ENCODE assay signal across 8 mouse cellular contexts in the genomic region with DNA sequence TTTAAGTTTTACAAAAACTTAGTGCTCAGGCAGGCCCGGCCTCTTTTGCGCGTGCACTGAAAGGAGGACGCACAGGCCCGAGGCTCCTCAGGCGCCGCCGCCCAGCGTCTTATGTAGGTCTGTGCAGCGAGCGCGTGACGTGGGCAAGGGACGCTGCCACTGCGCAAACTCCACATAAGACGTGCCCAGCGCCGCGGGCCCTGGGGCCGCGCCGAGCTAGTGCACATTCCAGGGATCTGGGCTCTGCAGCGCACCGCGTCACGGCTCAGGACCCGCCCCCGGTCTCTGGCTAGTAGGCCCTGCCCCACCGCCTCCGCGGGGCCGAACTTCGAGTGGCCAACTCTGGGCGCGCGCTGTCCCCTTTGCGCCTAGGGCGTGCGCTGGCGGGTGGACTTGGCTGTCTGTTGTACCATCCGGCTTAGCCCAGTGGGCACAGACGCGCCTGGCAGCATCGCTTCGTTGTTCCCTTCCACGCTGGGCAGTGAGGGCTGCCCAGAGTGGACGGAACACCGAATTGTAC. TPM values are rescaled to one million over a fixed set of nuclear protein-coding genes. Genes with fewer than 3 reads are reported as not detected.
A peak's percentile ranks its signal among the peaks of the same experiment; 100 is the strongest.
DNase-seq lines count a peak whose midpoint lies in the region; ATAC-seq and TF ChIP-seq lines count a peak whose summit lies in the region.

No protein-coding gene starts in this region.

- H3K27me3 ChIP-seq in kidney, embryonic 14.5 days (ENCODE audit: control insufficient read depth, insufficient read depth, low read length), result no peaks in the 10 kb centered on the region

- H3K36me3 ChIP-seq in kidney, embryonic 14.5 days (ENCODE audit: control insufficient read depth, insufficient read depth, low read length), result peaks cover 27% of the 10 kb centered on the region

- TF ChIP-seq CTCF in bone marrow macrophage, adult 2 months (IDR thresholded peaks at IDR 0.05; ENCODE audit: low read depth, low read length), result no peak
- TF ChIP-seq CTCF in embryonic fibroblast, embryonic 13.5 days (IDR thresholded peaks at IDR 0.05; ENCODE audit: borderline replicate concordance, insufficient read depth, low read length), result no peak

- H3K4me2 ChIP-seq in kidney, embryonic 14.5 days (replicated peaks; ENCODE audit: low read depth, low read length), result peak overlapping the region; percentile 86

- DNase-seq in A20 (ENCODE audit: low read depth, low spot score) (peak; percentile 96), liver (peak; percentile 93)
- peak; percentile 99 to 100 for DNase-seq in heart, adult 9 months (ENCODE audit: low spot score in 2 of 2)
- peak; percentile 92 to 94 for DNase-seq in spleen, postnatal 4 days (ENCODE audit: low spot score in 2 of 2)

- H3K9ac ChIP-seq in kidney, embryonic 14.5 days (ENCODE audit: low read depth, low read length), result peak overlapping the region; percentile 100

- peaks cover 26% of the 10 kb centered on the region for H3K4me1 ChIP-seq in bone marrow macrophage, adult 2 months (ENCODE audit: control insufficient read depth, insufficient read depth, low read length)
- peaks cover 6% of the 10 kb centered on the region for H3K4me1 ChIP-seq in embryonic fibroblast, embryonic 13.5 days (ENCODE audit: control insufficient read depth, insufficient read depth, low read length)
- H3K4me1 ChIP-seq in kidney, embryonic 14.5 days (ENCODE audit: control insufficient read depth, insufficient read depth, low read length), result peaks cover 31% of the 10 kb centered on the region

- H3K4me3 ChIP-seq in bone marrow macrophage, adult 2 months (ENCODE audit: insufficient read depth, low read length), result peak overlapping the region; percentile 78
- H3K4me3 ChIP-seq in embryonic fibroblast, embryonic 13.5 days (ENCODE audit: insufficient read depth, low read length), result peak overlapping the region; percentile 41
- H3K4me3 ChIP-seq in kidney, embryonic 14.5 days (ENCODE audit: low read length), result peak overlapping the region; percentile 100

- peak; percentile 92 for ATAC-seq in kidney, embryonic 14.5 days (ENCODE audit: low FRiP score, low TSS enrichment)
- ATAC-seq in monocyte, adult 5-6 weeks (replicated peaks; ENCODE audit: insufficient number of reproducible peaks, low FRiP score, low TSS enrichment, poor library complexity, severe bottlenecking), result peak; percentile 62

- H3K27ac ChIP-seq in bone marrow macrophage, adult 2 months (ENCODE audit: insufficient read depth, low read depth, low read length), result peak overlapping the region; percentile 98
- peak overlapping the region; percentile 99 for H3K27ac ChIP-seq in embryonic fibroblast, embryonic 13.5 days (ENCODE audit: insufficient read depth, low read length)
- H3K27ac ChIP-seq in kidney, embryonic 14.5 days (ENCODE audit: low read depth, low read length), result peak overlapping the region; percentile 99

- under 1% methylated on average over 48 of the region's 48 CpGs for WGBS in kidney, embryonic 14.5 days

- no peaks in the 10 kb centered on the region for H3K9me3 ChIP-seq in kidney, embryonic 14.5 days (ENCODE audit: control insufficient read depth, low read length)

- TF ChIP-seq POLR2A in bone marrow macrophage, adult 2 months (IDR thresholded peaks at IDR 0.05; ENCODE audit: borderline replicate concordance, low read depth, low read length), result peak; percentile 54; the same call in 1 of the 2 replicates
- peak; percentile 86 for TF ChIP-seq POLR2A in embryonic fibroblast, embryonic 13.5 days (IDR thresholded peaks at IDR 0.05; ENCODE audit: low read depth, low read length)

RNA-seq across cellular contexts. Expression of gene Irf2bp2, which starts 0.8 kb away (rescaled TPM):
- 163 and 167 TPM in 2 replicates for polyA plus RNA-seq in bone marrow macrophage, adult 2 months (2012; ENCODE audit: insufficient read depth, insufficient read length, missing spikeins)
- 58.6 and 74.8 TPM in 2 replicates for polyA plus RNA-seq in embryonic fibroblast, embryonic 13.5 days (2011; ENCODE audit: insufficient read length, low read depth, missing spikeins)
- polyA plus RNA-seq in kidney, embryonic 14.5 days (2014; fragmentation: Nextera tagmentation; extraction: Ambion mirVana), result 11.6 and 14.6 TPM in 2 replicates
- total RNA-seq in monocyte, adult 5-6 weeks (2017), result 41.2 to 53.3 TPM (median 48.5 TPM) in 3 replicates

Comparison
In these comparisons a context has a peak if more than half of its experiments do, and no peak if none do; other contexts are left out.
1. Peak in every context shown above with its lines: DNase-seq, ATAC-seq, H3K4me3 ChIP-seq and H3K27ac ChIP-seq.
2. H3K4me3 ChIP-seq: peak in every context shown above with its lines; median percentile 100 in kidney, embryonic 14.5 days; 78 in bone marrow macrophage, adult 2 months; 41 in embryonic fibroblast, embryonic 13.5 days.